Mouse (Mus musculus): ENCODE data around the gene F13b.

DNA sequence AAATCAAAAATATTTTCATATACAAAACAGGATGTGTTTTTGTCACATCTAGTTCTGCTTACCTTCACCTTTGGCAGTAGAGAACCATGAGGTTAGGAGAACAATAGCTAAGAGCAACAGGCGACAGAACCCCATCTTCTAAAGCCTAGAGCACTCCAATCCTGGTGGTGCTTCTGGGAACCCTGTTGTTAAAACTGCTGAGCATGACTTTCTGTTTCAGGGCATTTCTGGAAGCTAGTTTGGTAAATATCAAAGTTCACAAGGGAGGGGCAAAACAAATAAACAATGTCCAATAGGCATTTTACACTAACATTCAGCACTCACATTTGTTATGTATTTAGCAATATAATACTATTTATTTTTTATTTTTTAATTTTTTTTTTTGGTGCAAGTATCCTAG, 58.5 kb downstream of the F13b start, which contains the start of gene Cfhr1:
- no peak for TF ChIP-seq CTCF (IDR thresholded peaks at IDR 0.05; ENCODE audit: control insufficient read depth, insufficient read depth, insufficient read length)
- TF ChIP-seq MYOG (IDR thresholded peaks at IDR 0.05; ENCODE audit: control insufficient read depth, extremely low read depth, insufficient read length): no peak
- no peak for TF ChIP-seq CEBPB (IDR thresholded peaks at IDR 0.05; ENCODE audit: low read depth)
- no peak for TF ChIP-seq USF1 (IDR thresholded peaks at IDR 0.05; ENCODE audit: low read depth)
- no peak for TF ChIP-seq MYOD1 (IDR thresholded peaks at IDR 0.05; ENCODE audit: control insufficient read depth, insufficient read length, low read depth)

Data from C2C12 (cell line).